Mouse (Mus musculus): ENCODE measurements around the gene Apom. TPM values are rescaled to one million over a fixed set of nuclear protein-coding genes. Genes with fewer than 3 reads are reported as not detected.
A peak's percentile ranks its signal among the peaks of the same experiment; 100 is the strongest.

The Apom gene
- polyA plus RNA-seq, 1 experiment from 2014 or later = 0.99 TPM

GRCm38 (mm10) chr17:35165451-35166155 is 33.8 kb upstream of the Apom start:
- Histone ChIP-seq H3K4me3 (peak overlapping the region; percentile 100), H3K4me1 (peaks cover 36% of the 10 kb centered on the region), H3K36me3 (ENCODE audit: poor library complexity, severe bottlenecking) (peaks cover 21% of the 10 kb centered on the region), H3K9ac (peak overlapping the region; percentile 69), H3K9me3 (replicated peaks) (no peaks in the 10 kb centered on the region), H3K27ac (peak overlapping the region; percentile 97), H3K27me3 (no peaks in the 10 kb centered on the region), H3K4me2 (peak overlapping the region; percentile 99)
- 20% methylated on average over 12 of the region's 12 CpGs for WGBS
- peak; percentile 89 for ATAC-seq

- peak; percentile 94 for ATAC-seq
- under 1% methylated on average over 47 of the region's 89 CpGs for WGBS
- Histone ChIP-seq H3K4me1 (peaks cover 36% of the 10 kb centered on the region), H3K4me2 (peak within 1 kb of the TSS; percentile 99), H3K9me3 (replicated peaks) (no peaks in the 10 kb centered on the region), H3K36me3 (ENCODE audit: poor library complexity, severe bottlenecking) (peaks cover 29% of the 10 kb centered on the region), H3K9ac (peak within 1 kb of the TSS; percentile 100), H3K27me3 (no peaks in the 10 kb centered on the region), H3K27ac (peak within 1 kb of the TSS; percentile 97), H3K4me3 (peak within 1 kb of the TSS; percentile 100)
Observed at GRCm38 (mm10) chr17:35164568-35165450, 33.0 kb upstream of the Apom start, which contains the start of gene Prrc2a. TSS of gene Prrc2a (minus strand) at chr17:35164897.

GRCm38 (mm10) chr17:35164218-35164567 is 32.3 kb upstream of the Apom start:
- Histone ChIP-seq H3K27ac (peak overlapping the region; percentile 97), H3K4me2 (peak overlapping the region; percentile 99), H3K9me3 (replicated peaks) (no peaks in the 10 kb centered on the region), H3K4me1 (peaks cover 36% of the 10 kb centered on the region), H3K4me3 (peak overlapping the region; percentile 100), H3K9ac (peak overlapping the region; percentile 100), H3K27me3 (no peaks in the 10 kb centered on the region), H3K36me3 (ENCODE audit: poor library complexity, severe bottlenecking) (peaks cover 35% of the 10 kb centered on the region)
- 0% methylated on average over 27 of the region's 28 CpGs for whole genome bisulfite sequencing
- no peak for ATAC-seq

GRCm38 (mm10) chr17:35163326-35164081 is 31.7 kb upstream of the Apom start:
- H3K36me3 ChIP-seq (ENCODE audit: poor library complexity, severe bottlenecking) = peaks cover 42% of the 10 kb centered on the region
- H3K27ac ChIP-seq = peak overlapping the region; percentile 97
- 16% methylated on average over 8 of the region's 8 CpGs for WGBS
- H3K9me3 ChIP-seq (replicated peaks) = no peaks in the 10 kb centered on the region
- no peak for ATAC-seq
- H3K4me1 ChIP-seq = peaks cover 36% of the 10 kb centered on the region
- H3K27me3 ChIP-seq = no peaks in the 10 kb centered on the region
- peak overlapping the region; percentile 99 for H3K4me2 ChIP-seq
- H3K9ac ChIP-seq = peak overlapping the region; percentile 100
- peak overlapping the region; percentile 100 for H3K4me3 ChIP-seq

GRCm38 (mm10) chr17:35162730-35163129 is 30.9 kb upstream of the Apom start:
- WGBS = 43% methylated on average over 12 of the region's 12 CpGs
- Histone ChIP-seq H3K4me2 (peak overlapping the region; percentile 99), H3K4me1 (peaks cover 36% of the 10 kb centered on the region), H3K9ac (peak overlapping the region; percentile 100), H3K27ac (peak overlapping the region; percentile 97; the same call in 1 of the 2 replicates), H3K36me3 (ENCODE audit: poor library complexity, severe bottlenecking) (peaks cover 50% of the 10 kb centered on the region), H3K27me3 (no peaks in the 10 kb centered on the region), H3K9me3 (replicated peaks) (no peaks in the 10 kb centered on the region), H3K4me3 (peak overlapping the region; percentile 100)
- ATAC-seq = no peak

- Histone ChIP-seq H3K4me2 (peak overlapping the region; percentile 99), H3K9me3 (replicated peaks) (no peaks in the 10 kb centered on the region), H3K36me3 (ENCODE audit: poor library complexity, severe bottlenecking) (peaks cover 56% of the 10 kb centered on the region), H3K4me1 (peaks cover 36% of the 10 kb centered on the region), H3K27me3 (no peaks in the 10 kb centered on the region), H3K9ac (peak overlapping the region; percentile 100), H3K4me3 (peak overlapping the region; percentile 100), H3K27ac (no peak overlapping the region)
- ATAC-seq = no peak
- 79% methylated on average over 14 of the region's 14 CpGs for WGBS
Observed at GRCm38 (mm10) chr17:35162121-35162520, 30.3 kb upstream of the Apom start.

GRCm38 (mm10) chr17:35161421-35161820 is 29.6 kb upstream of the Apom start:
- Histone ChIP-seq H3K4me1 (peaks cover 33% of the 10 kb centered on the region), H3K36me3 (ENCODE audit: poor library complexity, severe bottlenecking) (peaks cover 63% of the 10 kb centered on the region), H3K9ac (no peak overlapping the region), H3K27me3 (no peaks in the 10 kb centered on the region), H3K27ac (no peak overlapping the region), H3K9me3 (replicated peaks) (no peaks in the 10 kb centered on the region), H3K4me2 (peak overlapping the region; percentile 99), H3K4me3 (no peak overlapping the region; the same call in 1 of the 2 replicates)
- ATAC-seq = no peak
- WGBS = 90% methylated on average over 11 of the region's 11 CpGs

- H3K27ac ChIP-seq = no peak overlapping the region
- peaks cover 25% of the 10 kb centered on the region for H3K4me1 ChIP-seq
- WGBS = 88% methylated on average over 7 of the region's 7 CpGs
- H3K4me3 ChIP-seq = no peak overlapping the region
- no peaks in the 10 kb centered on the region for H3K27me3 ChIP-seq
- peaks cover 81% of the 10 kb centered on the region for H3K36me3 ChIP-seq (ENCODE audit: poor library complexity, severe bottlenecking)
- no peak overlapping the region for H3K9ac ChIP-seq
- no peaks in the 10 kb centered on the region for H3K9me3 ChIP-seq (replicated peaks)
- ATAC-seq = no peak
- no peak overlapping the region for H3K4me2 ChIP-seq
Observed at GRCm38 (mm10) chr17:35159638-35160037, 27.8 kb upstream of the Apom start.

GRCm38 (mm10) chr17:35158850-35159593 is 27.2 kb upstream of the Apom start:
- no peaks in the 10 kb centered on the region for H3K27me3 ChIP-seq
- H3K4me1 ChIP-seq = peaks cover 25% of the 10 kb centered on the region
- no peaks in the 10 kb centered on the region for H3K9me3 ChIP-seq (replicated peaks)
- no peak overlapping the region for H3K4me2 ChIP-seq
- no peak for ATAC-seq
- H3K4me3 ChIP-seq = no peak overlapping the region
- WGBS = 97% methylated on average over 16 of the region's 16 CpGs
- peaks cover 87% of the 10 kb centered on the region for H3K36me3 ChIP-seq (ENCODE audit: poor library complexity, severe bottlenecking)
- H3K27ac ChIP-seq = no peak overlapping the region
- H3K9ac ChIP-seq = no peak overlapping the region

GRCm38 (mm10) chr17:35157661-35158175 is 25.9 kb upstream of the Apom start:
- no peak for ATAC-seq

GRCm38 (mm10) chr17:35157254-35157653 is 25.4 kb upstream of the Apom start:
- no peaks in the 10 kb centered on the region for H3K27me3 ChIP-seq
- no peaks in the 10 kb centered on the region for H3K9me3 ChIP-seq (replicated peaks)
- H3K4me3 ChIP-seq = no peak overlapping the region
- H3K4me1 ChIP-seq = peaks cover 9% of the 10 kb centered on the region
- no peak overlapping the region for H3K4me2 ChIP-seq
- 94% methylated on average over 8 of the region's 8 CpGs for WGBS
- no peak overlapping the region for H3K27ac ChIP-seq
- no peak overlapping the region for H3K9ac ChIP-seq
- H3K36me3 ChIP-seq (ENCODE audit: poor library complexity, severe bottlenecking) = peaks cover 100% of the 10 kb centered on the region
- no peak for ATAC-seq

More at GRCm38 (mm10) chr17:35157661-35158175, 25.9 kb upstream of the Apom start:
- whole genome bisulfite sequencing = 97% methylated on average over 8 of the region's 8 CpGs
- no peak overlapping the region for H3K4me3 ChIP-seq
- no peak overlapping the region for H3K4me2 ChIP-seq
- H3K9ac ChIP-seq = no peak overlapping the region
- peaks cover 100% of the 10 kb centered on the region for H3K36me3 ChIP-seq (ENCODE audit: poor library complexity, severe bottlenecking)
- no peak overlapping the region for H3K27ac ChIP-seq
- peaks cover 14% of the 10 kb centered on the region for H3K4me1 ChIP-seq
- no peaks in the 10 kb centered on the region for H3K27me3 ChIP-seq
- no peaks in the 10 kb centered on the region for H3K9me3 ChIP-seq (replicated peaks)
